Mouse (Mus musculus): ENCODE measurements around the gene Olfr750.

- no peak for TF ChIP-seq POLR2A (IDR thresholded peaks at IDR 0.05; ENCODE audit: insufficient read depth, low read length)
- no peak for TF ChIP-seq EP300 (IDR thresholded peaks at IDR 0.05; ENCODE audit: insufficient read depth, low read depth, low read length)
These were observed 17.9 kb upstream of the Olfr750 start for GRCm38 (mm10) chr14:51092073-51092620.

All from ES-Bruce4 (cell line).